Mouse (Mus musculus): Measurements from ENCODE around the gene Mad1l1.

The Mad1l1 gene

DNA sequence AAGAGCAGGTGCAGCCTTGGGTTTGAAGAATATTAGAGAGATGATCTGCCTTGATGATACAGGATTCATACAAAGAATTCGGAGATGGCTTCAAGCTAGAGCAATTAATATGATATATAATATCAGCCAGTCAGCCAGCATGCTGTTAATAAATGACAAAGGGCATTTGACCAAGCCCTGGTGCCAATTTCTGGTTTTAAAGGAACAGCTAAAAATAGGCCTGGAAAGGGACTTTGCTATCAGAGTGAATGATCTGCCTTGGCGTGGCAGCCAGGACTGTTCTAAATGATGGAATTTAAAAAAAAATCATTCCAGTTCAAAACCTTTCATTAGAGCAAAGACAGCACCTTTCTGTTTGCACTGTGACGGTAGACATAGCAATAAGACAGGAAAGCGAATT lies 361.6 kb downstream of the Mad1l1 start:
- CTCF ChIA-PET = no interaction called here
